In genomic region chr15:102742589-102742988, GRCm38 (mm10) we compare ENCODE assay signal across 9 mouse cellular contexts. TPM values are rescaled to one million over a fixed set of nuclear protein-coding genes. Genes with fewer than 3 reads are reported as not detected.
DNase-seq lines count a peak whose midpoint lies in the region; ATAC-seq and TF ChIP-seq lines count a peak whose summit lies in the region.
"Had no signal": no experiment of that assay in that cellular context is flagged by ENCODE, and none has a peak within 500 bp of the region (broad histone marks: within the 10 kb centered on the region; RNA-seq: fewer than 3 reads in every experiment).

No protein-coding gene starts in this region.

- H3K36me3 ChIP-seq in forebrain, embryonic 12.5 days (replicated peaks): no peaks in the 10 kb centered on the region
- no peaks in the 10 kb centered on the region for H3K36me3 ChIP-seq in liver, postnatal 0 days (replicated peaks; ENCODE audit: insufficient read depth, low read length)
- H3K36me3 ChIP-seq in neural tube, embryonic 15.5 days: no peaks in the 10 kb centered on the region

- 0% methylated on average over 10 of the region's 10 CpGs for WGBS in forebrain, embryonic 12.5 days
- WGBS in liver, postnatal 0 days (ENCODE audit: insufficient replicate concordance): 0% methylated on average over 10 of the region's 10 CpGs
- 0% methylated on average over 10 of the region's 10 CpGs for WGBS in neural tube, embryonic 15.5 days

- peak; percentile 92 for DNase-seq in ES-CJ7 (ENCODE audit: low read depth, low spot score)
- DNase-seq in c-Kit-positive CD71-positive TER-119-positive erythroid progenitor cells, embryonic 14.5 days (ENCODE audit: low spot score): peak; percentile 81
- peak; percentile 91 to 95 for DNase-seq in heart, postnatal 14 days
- DNase-seq in kidney, postnatal 4 days: peak; percentile 97
- DNase-seq in liver, postnatal 0 days: peak; percentile 92
- peak; percentile 87 for DNase-seq in testis, postnatal 14 days (ENCODE audit: low spot score)

- peaks cover 50% of the 10 kb centered on the region for H3K4me1 ChIP-seq in forebrain, embryonic 12.5 days
- no peaks in the 10 kb centered on the region for H3K4me1 ChIP-seq in liver, postnatal 0 days (ENCODE audit: insufficient read depth)
- H3K4me1 ChIP-seq in neural tube, embryonic 15.5 days: peaks cover 76% of the 10 kb centered on the region

- peak overlapping the region; percentile 76; the same call in 1 of the 2 replicates for H3K27ac ChIP-seq in forebrain, embryonic 12.5 days
- no peak overlapping the region for H3K27ac ChIP-seq in liver, postnatal 0 days (ENCODE audit: low read depth)
- peak overlapping the region; percentile 95 for H3K27ac ChIP-seq in neural tube, embryonic 15.5 days (replicated peaks)
- H3K27ac ChIP-seq: macrophage had no signal

- H3K4me2 ChIP-seq in forebrain, embryonic 12.5 days: 0 out of 2 replicates have a peak overlapping the region, but pooled peaks have one; percentile 2
- no peak overlapping the region for H3K4me2 ChIP-seq in liver, postnatal 0 days (ENCODE audit: low read depth, low read length)
- H3K4me2 ChIP-seq in neural tube, embryonic 15.5 days: no peak overlapping the region

- no peak overlapping the region for H3K9ac ChIP-seq in forebrain, embryonic 12.5 days
- H3K9ac ChIP-seq in liver, postnatal 0 days (replicated peaks): no peak overlapping the region
- H3K9ac ChIP-seq in neural tube, embryonic 15.5 days (replicated peaks): no peak overlapping the region

- no peaks in the 10 kb centered on the region for H3K9me3 ChIP-seq in forebrain, embryonic 12.5 days
- no peaks in the 10 kb centered on the region for H3K9me3 ChIP-seq in liver, postnatal 0 days (ENCODE audit: low read length)
- H3K9me3 ChIP-seq in neural tube, embryonic 15.5 days (replicated peaks): no peaks in the 10 kb centered on the region

- H3K27me3 ChIP-seq in forebrain, embryonic 12.5 days: peaks cover 86% of the 10 kb centered on the region
- peaks cover 66% of the 10 kb centered on the region for H3K27me3 ChIP-seq in liver, postnatal 0 days (ENCODE audit: insufficient read depth, low read length)
- H3K27me3 ChIP-seq in neural tube, embryonic 15.5 days (replicated peaks): peaks cover 28% of the 10 kb centered on the region

- peak; percentile 99 for TF ChIP-seq CTCF in liver, postnatal 0 days (IDR thresholded peaks at IDR 0.05; ENCODE audit: low read depth)

- intact Hi-C loops in heart, postnatal 14 days (cut with DNase I): loop anchor here (1.0 kb wide), 1 partner anchor 44 kb away; no protein-coding TSS in a partner anchor

- peak; percentile 55 for ATAC-seq in forebrain, embryonic 12.5 days (ENCODE audit: low FRiP score)
- peak; percentile 82 for ATAC-seq in liver, postnatal 0 days
- no peak for ATAC-seq in neural tube, embryonic 15.5 days (ENCODE audit: low FRiP score)

- TF ChIP-seq EP300 in liver, postnatal 0 days (IDR thresholded peaks at IDR 0.05; ENCODE audit: low read depth): no peak

- H3K4me3 ChIP-seq in forebrain, embryonic 12.5 days (replicated peaks): no peak overlapping the region
- no peak overlapping the region for H3K4me3 ChIP-seq in liver, postnatal 0 days (ENCODE audit: low read depth, low read length)
- no peak overlapping the region for H3K4me3 ChIP-seq in neural tube, embryonic 15.5 days (replicated peaks)

RNA-seq across cellular contexts. Expression of gene Calcoco1, which starts 20.6 kb away (rescaled TPM):
- polyA plus RNA-seq in forebrain, embryonic 12.5 days (2016; fragmentation: Nextera tagmentation; extraction: Ambion mirVana): 38.8 and 42.7 TPM in 2 replicates
- total RNA-seq in heart, postnatal 14 days (2021): 100 to 1,000 TPM in 1 of 2 experiments, 10 to 100 TPM in 1; 89.5 to 104 TPM
- 11.1 and 14.0 TPM in 2 replicates for polyA plus RNA-seq in liver, postnatal 0 days (2015; fragmentation: Nextera tagmentation; extraction: Ambion mirVana)
- polyA plus RNA-seq in neural tube, embryonic 15.5 days (2015; fragmentation: Nextera tagmentation; extraction: Ambion mirVana): 28.3 and 41.6 TPM in 2 replicates
